Mouse (Mus musculus) liver, embryonic 14.5 days (tissue): ENCODE data around the gene Gm10197.

Experiments used
- CTCF ChIP-seq: IDR thresholded peaks from 2 replicates; pipeline ENCODE4 v1.5.1; 2016; ENCODE audit warnings: antibody characterized with exemption, low read depth, control low read depth
- EP300 ChIP-seq: IDR thresholded peaks from 2 replicates; pipeline ENCODE4 v1.6.1; 2016; ENCODE audit warnings: antibody characterized with exemption, low read depth

DNA sequence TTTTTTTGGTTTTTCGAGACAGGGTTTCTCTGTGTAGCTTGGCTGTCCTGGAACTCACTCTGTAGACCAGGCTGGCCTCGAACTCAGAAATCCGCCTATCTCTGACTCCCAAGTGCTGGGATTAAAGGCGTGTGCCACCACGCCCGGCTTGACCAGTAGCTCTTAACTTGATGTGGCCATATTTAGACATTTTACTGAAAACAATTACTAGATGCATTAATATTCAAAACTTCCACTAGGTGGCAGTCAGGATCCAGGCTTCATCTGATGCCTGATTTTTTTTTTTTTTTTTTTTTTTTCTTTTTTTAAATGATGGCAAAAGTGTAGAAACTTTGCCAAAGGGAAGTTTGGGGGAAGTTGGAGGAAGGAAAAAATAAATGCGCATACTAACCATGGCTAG lies 23.0 kb upstream of the Gm10197 start:
- TF ChIP-seq CTCF (peak; percentile 68), EP300 (no peak)
